Mouse (Mus musculus): ENCODE results near the gene Xxylt1.
A peak's percentile ranks its signal among the peaks of the same experiment; 100 is the strongest.

The Xxylt1 gene

DNA sequence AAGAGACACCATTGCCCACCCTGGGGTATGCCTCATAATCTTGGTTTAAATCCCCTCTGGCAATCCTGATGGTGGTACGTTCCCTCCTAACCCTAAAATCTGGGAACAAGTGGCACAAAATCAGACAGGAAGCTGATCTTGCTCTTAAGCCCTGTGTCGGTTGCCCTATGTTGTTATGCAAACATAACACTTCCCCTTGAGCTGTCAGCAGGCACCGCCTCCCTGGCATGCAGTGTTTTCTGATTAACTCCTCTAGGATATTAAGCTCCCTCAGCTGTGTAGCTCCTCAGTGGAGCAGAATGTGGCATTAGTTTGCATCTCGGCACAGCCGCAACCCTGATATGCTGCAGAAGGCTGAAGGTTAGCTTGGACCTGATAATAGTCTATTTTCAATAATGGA lies 58.9 kb downstream of the Xxylt1 start:
- DNase-seq = peak; percentile 65 to 75

- DNase-seq = peak; percentile 46 to 68
Observed at GRCm38 (mm10) chr16:31019514-31019913, 61.7 kb downstream of the Xxylt1 start.

GRCm38 (mm10) chr16:31017687-31018413 lies 63.4 kb downstream of the Xxylt1 start:
- no peak for DNase-seq

GRCm38 (mm10) chr16:31016669-31017068 lies 64.6 kb downstream of the Xxylt1 start:
- no peak for DNase-seq

- DNase-seq = peak in 1 of 2 experiments; percentile 48
Observed at GRCm38 (mm10) chr16:31016169-31016568, 65.1 kb downstream of the Xxylt1 start.

GRCm38 (mm10) chr16:31015271-31015670 lies 66.0 kb downstream of the Xxylt1 start:
- no peak for DNase-seq

DNA sequence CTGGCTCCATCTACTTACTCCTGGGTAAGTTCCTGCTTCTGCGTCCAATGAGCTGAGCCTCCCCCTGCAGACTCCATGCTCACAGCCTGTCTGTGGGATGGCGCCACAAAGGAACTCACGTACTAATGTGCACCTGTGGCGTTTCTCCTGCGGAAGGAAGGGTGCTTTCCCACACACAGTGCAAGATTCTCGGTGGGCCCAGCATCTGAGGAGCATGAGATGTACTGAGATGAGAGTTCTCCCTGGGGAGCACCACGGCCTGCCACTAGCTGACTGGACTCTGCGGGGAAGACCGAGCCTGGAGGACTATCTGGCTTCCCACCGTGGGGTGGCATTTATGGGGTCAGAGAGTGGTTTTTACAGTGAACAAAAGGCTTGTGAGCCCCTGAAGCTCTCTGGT lies 69.0 kb downstream of the Xxylt1 start:
- no peak for DNase-seq

DNA sequence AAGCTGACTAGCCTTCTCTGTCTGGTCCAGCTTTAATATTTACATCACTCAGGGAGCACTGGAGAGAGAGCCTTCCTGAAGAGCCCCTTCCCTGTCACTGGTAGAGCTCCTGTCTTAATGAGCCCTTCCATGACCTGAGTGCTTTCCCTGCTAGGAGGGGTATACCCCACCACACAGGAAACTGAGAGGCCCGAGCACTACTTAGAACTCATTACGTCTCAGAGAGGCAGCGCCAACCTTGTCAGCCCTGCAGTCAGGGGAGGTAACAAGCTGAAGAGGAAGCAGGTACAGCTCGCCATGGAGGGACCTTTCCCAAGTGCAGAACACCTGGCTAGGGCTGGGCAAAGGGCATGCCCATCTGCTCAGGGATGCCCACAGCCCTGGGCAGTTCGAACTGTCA lies 70.8 kb downstream of the Xxylt1 start:
- no peak for DNase-seq

DNA sequence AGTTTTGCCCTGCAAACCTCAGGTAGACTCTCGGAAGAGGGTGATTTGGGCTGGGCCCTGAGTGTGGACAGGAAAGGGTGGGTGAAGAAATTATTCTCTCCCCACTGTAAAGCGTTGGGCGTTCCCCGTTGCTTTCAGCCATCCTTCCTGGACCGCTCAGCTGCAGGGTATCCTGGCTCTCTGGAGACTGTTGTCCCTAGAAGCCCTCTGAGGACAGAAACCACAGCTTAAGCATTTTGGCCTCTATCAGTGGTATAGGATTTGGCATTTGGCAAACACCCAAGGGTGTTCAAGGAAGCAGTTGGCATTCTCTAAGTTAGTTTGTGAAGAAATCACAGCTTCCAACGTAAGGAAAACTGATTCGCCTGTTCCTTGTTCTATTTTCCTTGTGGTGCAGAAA lies 72.9 kb downstream of the Xxylt1 start:
- DNase-seq = peak in 1 of 2 experiments; percentile 46

DNA sequence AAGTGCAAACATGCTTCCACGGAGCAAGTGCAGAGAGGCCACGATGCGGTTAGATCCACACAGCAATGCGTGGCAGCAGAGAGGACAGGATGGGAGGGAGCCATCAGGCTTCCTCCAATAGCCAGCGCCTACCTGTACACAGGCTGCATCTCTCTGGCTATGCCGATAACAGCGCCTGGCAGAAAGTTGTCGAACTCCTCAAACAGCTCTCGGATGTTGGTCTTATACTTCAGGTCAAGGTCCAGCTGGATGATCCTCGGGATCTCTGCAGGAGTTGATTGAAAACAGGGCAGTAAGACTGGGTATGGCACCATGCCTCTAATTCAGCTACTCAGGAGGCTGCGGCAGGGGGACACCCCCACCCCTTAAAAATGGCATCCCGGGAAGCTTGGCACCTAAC lies 73.7 kb downstream of the Xxylt1 start:
- DNase-seq = no peak

DNA sequence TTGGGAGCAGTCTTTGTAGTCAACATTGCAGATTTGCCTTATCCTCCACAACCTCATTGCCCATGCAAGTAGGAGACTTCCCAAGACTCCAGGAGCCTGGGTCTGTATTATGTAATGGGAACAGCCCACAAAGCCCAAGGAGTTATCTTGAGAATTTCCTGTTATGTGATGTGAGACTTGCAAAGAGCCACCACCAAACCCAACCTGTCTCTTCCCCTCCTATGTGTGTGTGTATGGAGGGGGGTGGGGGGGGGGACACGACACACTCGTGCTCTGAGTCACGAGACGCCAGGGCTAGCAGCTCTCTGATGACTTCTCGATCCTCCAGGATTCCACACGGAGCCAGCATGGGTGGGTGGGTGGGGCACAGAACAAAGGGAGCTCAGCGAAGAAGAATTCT lies 75.5 kb downstream of the Xxylt1 start:
- peak in 1 of 2 experiments; percentile 36 for DNase-seq

DNA sequence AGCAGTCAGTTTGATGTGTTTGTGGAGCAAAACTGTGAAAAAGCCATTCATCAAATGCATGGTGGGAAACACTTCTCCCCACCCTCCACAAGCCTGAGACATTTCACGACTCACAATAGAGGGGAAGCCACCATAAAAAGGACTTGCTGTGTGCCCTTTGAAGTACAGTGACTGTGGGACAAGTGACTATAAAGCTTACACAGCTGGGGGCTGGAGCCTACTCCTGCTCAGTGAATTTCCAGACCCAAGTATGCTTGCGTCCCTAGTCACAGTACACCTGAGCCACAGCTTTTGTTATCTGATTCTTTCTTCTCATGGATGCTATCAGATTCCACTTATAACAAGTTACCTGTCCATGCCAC lies 76.9 kb downstream of the Xxylt1 start:
- no peak for DNase-seq

DNA sequence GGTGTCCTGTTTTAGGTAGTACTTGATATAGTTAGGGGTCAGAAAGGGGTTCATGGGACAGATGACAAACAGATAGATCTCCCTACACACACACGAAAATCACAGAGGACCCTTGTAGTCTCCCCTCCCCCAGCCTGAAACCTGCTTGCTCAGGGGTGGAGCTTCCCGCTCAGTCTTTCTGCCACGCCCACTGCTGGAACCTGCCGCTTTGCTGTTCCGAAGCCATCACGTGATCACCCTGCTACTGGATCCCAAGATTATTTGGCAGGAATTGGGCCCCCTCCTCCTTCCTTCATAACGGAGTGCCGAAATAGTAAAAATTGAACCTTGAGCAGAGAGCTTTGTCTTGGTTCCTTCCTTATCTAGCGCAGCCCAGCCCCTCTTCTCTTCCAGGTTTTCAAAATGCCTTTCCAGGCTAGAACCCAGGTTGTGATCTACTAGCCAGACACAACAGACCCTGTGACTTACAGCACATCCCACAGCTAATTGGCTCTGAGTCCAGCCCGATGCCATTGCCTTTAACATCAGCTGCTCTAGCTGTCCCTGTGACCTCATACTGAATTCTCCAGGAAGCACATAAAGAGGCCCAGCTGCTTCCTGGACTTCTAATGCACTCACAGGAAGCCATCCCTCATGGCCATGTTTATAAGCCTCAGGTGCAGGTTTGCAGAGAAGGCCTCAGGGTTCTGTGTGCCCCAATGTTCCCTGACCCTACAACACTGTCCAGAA lies 77.5 kb downstream of the Xxylt1 start:
- peak; percentile 65 to 68 for DNase-seq

DNA sequence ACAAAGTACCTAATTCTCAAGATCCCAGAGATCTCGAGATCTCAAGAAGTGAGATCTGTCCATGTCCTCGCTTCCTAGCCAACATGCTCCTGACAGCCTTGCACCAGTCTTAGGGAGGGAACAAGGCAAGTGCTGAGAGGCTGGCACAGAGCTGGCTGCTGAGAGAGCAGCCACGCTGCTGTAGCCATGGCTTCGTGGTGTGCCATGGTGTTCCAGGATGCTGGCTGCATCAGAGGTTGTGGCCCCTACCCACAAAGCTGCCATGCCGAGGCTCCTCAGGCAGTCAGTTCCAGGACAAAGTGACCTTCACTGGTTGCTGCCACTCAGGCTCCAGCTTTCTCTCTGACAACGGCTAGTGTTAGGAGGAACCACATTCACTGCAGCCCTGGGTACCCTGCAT lies 78.3 kb downstream of the Xxylt1 start:
- no peak for DNase-seq

- no peak for DNase-seq
Observed at GRCm38 (mm10) chr16:31002117-31002516, 79.1 kb downstream of the Xxylt1 start.

DNA sequence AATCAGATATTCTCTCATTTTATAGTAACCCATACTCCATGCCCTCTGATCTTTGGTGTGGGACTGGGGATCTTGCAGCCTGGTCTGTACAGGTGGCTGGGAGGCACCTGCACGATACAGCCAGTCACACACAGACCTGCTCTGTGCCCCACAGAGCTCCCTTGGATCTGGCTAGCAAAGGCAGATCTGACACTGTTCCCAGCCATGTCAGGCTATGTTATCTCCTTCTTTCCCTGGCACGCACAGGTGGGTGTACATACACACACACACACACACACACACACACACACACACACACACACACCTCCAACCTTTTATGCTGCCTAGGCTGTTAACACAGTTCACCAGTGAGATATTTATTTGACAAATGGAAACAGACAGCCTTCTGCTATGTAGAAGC lies 82.5 kb downstream of the Xxylt1 start:
- no peak for DNase-seq

- DNase-seq = no peak
Observed at GRCm38 (mm10) chr16:30998048-30998447, 83.2 kb downstream of the Xxylt1 start.

DNA sequence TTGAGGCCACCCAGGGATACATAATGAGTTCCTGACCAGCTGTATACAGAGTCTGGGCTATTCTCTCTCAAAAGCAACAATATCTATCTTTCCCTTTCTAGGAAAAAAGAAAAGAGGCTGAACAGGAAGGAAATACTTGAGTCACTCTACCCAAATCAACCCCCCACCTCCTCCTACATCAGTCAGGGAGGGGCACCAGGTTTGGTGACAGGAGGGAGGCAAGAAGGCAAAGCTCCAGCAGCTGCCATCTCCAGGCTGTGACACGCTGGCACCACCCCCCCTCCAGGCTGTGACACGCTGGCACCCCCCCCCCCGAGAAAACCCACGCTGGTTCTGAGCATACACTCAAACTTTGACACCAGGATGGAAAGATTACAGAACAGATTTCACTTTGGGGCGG lies 85.8 kb downstream of the Xxylt1 start:
- no peak for DNase-seq

GRCm38 (mm10) chr16:30994881-30995280 lies 86.4 kb downstream of the Xxylt1 start:
- DNase-seq = no peak

- DNase-seq = no peak
Observed at GRCm38 (mm10) chr16:30994296-30994695, 86.9 kb downstream of the Xxylt1 start.

DNA sequence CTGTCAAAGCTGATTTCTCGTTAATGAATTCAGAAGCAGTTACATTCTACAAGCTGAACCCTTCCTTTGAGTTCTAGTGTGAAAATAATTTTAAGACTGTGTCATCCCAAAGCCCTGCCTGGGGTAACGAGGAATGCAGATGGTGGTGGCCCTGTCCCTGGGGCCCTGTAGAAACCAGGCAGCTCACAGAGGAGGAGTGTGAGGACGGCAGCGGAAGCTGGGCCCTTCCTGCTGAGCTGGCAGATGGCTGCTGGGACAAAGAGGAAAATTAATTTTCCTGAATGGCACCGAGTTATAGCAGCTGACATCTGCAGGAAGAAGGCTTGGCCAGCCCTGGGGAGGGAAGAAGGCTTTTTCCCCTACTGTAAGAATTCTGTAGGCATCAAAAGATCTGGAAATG lies 88.7 kb downstream of the Xxylt1 start:
- DNase-seq = no peak

- no peak for DNase-seq
Observed at GRCm38 (mm10) chr16:30990661-30991060, 90.6 kb downstream of the Xxylt1 start.

DNA sequence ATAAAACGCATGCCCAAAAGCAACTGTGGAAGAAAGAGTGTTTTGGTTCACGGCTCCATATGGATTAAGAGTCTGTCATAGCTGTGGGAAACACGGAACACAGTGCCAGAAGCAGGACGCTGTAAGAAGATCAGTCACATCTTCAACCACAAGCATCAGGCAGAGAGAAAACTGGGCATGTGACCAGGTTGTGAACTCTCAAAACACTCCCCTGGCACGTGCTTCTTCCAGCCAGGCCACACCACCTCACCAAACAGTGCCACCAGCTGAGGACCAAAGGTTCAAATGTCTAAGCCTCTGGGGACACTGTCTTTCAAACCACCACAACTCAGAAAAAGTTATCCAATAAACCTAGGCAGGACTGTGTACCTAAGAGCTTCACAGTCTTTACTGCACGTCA lies 93.0 kb downstream of the Xxylt1 start:
- DNase-seq = no peak

DNA sequence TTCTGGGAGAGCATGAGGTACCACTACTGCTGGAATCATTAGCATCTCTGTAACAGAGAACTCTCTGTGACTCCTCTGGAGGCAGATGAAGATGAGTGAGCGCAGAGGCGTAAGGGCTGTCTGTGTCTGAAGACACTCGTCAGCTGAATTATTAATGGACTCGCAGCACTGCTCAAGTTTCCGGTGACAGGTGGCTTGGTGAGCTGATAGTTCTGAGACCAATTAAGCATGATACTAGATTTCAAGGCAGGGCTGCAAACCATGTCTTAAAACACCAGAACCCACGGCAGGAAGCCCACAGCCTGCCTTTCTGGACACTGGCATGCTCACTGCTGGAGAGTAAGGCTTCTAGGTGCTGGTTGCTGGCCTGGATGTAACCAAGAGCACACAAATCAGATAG lies 93.5 kb downstream of the Xxylt1 start:
- DNase-seq = no peak
